Mouse (Mus musculus): ENCODE measurements at regions not wholly inside any gene's neighbourhood (a gene's known extent, or its start where the extent isn't known, plus 50 kb on each side); places are given as distances from the start of the nearest gene placed in this dataset. TPM values are rescaled to one million over a fixed set of nuclear protein-coding genes. Genes with fewer than 3 reads are reported as not detected.
A peak's percentile ranks its signal among the peaks of the same experiment; 100 is the strongest.

GRCm38 (mm10) chr3:33218291-33218690 is 75.2 kb upstream of the Pex5l start:
- WGBS, result 40% methylated on average over 2 of the region's 2 CpGs
- no peak for ATAC-seq

GRCm38 (mm10) chr3:33217360-33218034 is 74.5 kb upstream of the Pex5l start:
- WGBS, result 53% methylated on average over 18 of the region's 18 CpGs

More at GRCm38 (mm10) chr3:33218291-33218690, 75.2 kb upstream of the Pex5l start:
- Histone ChIP-seq H3K4me2 (ENCODE audit: low read length) (no peak overlapping the region), H3K4me1 (ENCODE audit: control insufficient read depth, insufficient read depth, low read depth, low read length) (no peaks in the 10 kb centered on the region), H3K27ac (ENCODE audit: low read depth, low read length) (no peak overlapping the region), H3K9ac (ENCODE audit: low read depth, low read length) (no peak overlapping the region), H3K4me3 (ENCODE audit: low read length) (no peak overlapping the region), H3K27me3 (replicated peaks; ENCODE audit: control insufficient read depth, insufficient read depth, low read length) (no peaks in the 10 kb centered on the region), H3K9me3 (ENCODE audit: control insufficient read depth, low read length) (no peaks in the 10 kb centered on the region), H3K36me3 (ENCODE audit: control insufficient read depth, insufficient read depth, low read length) (no peaks in the 10 kb centered on the region)

GRCm38 (mm10) chr3:33211224-33211817 is 68.3 kb upstream of the Pex5l start:
- Histone ChIP-seq H3K36me3 (ENCODE audit: control insufficient read depth, insufficient read depth, low read length) (no peaks in the 10 kb centered on the region), H3K4me2 (ENCODE audit: low read length) (no peak overlapping the region), H3K4me3 (ENCODE audit: low read length) (no peak overlapping the region), H3K27ac (ENCODE audit: low read depth, low read length) (no peak overlapping the region), H3K9ac (ENCODE audit: low read depth, low read length) (no peak overlapping the region), H3K9me3 (ENCODE audit: control insufficient read depth, low read length) (no peaks in the 10 kb centered on the region), H3K4me1 (ENCODE audit: control insufficient read depth, insufficient read depth, low read depth, low read length) (no peaks in the 10 kb centered on the region), H3K27me3 (replicated peaks; ENCODE audit: control insufficient read depth, insufficient read depth, low read length) (no peaks in the 10 kb centered on the region)
- 66% methylated on average over 4 of the region's 4 CpGs for WGBS
- 0 out of 2 replicates have a peak, but pooled peaks have one; percentile 61 for ATAC-seq

More at GRCm38 (mm10) chr3:33217360-33218034, 74.5 kb upstream of the Pex5l start:
- no peak overlapping the region for H3K9ac ChIP-seq (ENCODE audit: low read depth, low read length)
- no peaks in the 10 kb centered on the region for H3K9me3 ChIP-seq (ENCODE audit: control insufficient read depth, low read length)
- no peak overlapping the region for H3K4me3 ChIP-seq (ENCODE audit: low read length)
- peak overlapping the region; percentile 2; the same call in 1 of the 2 replicates for H3K4me2 ChIP-seq (ENCODE audit: low read length)
- no peak overlapping the region for H3K27ac ChIP-seq (ENCODE audit: low read depth, low read length)
- no peaks in the 10 kb centered on the region for H3K27me3 ChIP-seq (replicated peaks; ENCODE audit: control insufficient read depth, insufficient read depth, low read length)
- no peaks in the 10 kb centered on the region for H3K36me3 ChIP-seq (ENCODE audit: control insufficient read depth, insufficient read depth, low read length)
- no peaks in the 10 kb centered on the region for H3K4me1 ChIP-seq (ENCODE audit: control insufficient read depth, insufficient read depth, low read depth, low read length)
- ATAC-seq, result peak; percentile 95

Small RNA genes lying in the stretch of these regions (microRNA-seq; reads per million reads assigned to microRNA genes)
- gene Gm27974, result not detected
